Mouse (Mus musculus): ENCODE data around the gene Itsn2. TPM values are rescaled to one million over a fixed set of nuclear protein-coding genes. Genes with fewer than 3 reads are reported as not detected.
"Not testable (repeated sequence)": the region's sequence is repeated elsewhere in the genome, so short reads cannot be mapped to it uniquely, and the experiment has no call there.

Gene Itsn2
- total RNA-seq, 2 experiments from 2014 or later: 56.8 to 57.5 TPM

GRCm38 (mm10) chr12:4598666-4599428 is 6.4 kb downstream of the Itsn2 start:
- no peak for DNase-seq

GRCm38 (mm10) chr12:4599713-4600112 is 7.3 kb downstream of the Itsn2 start:
- DNase-seq: no peak

GRCm38 (mm10) chr12:4606625-4607024 is 14.2 kb downstream of the Itsn2 start:
- DNase-seq: no peak

GRCm38 (mm10) chr12:4614722-4615121 is 22.3 kb downstream of the Itsn2 start:
- DNase-seq: no peak

- no peak for DNase-seq
Observed at GRCm38 (mm10) chr12:4624201-4624600, 31.8 kb downstream of the Itsn2 start.

GRCm38 (mm10) chr12:4632957-4633356 is 40.5 kb downstream of the Itsn2 start:
- DNase-seq: no peak

- DNase-seq: no peak
Observed at GRCm38 (mm10) chr12:4638438-4638837, 46.0 kb downstream of the Itsn2 start.

- no peak for DNase-seq
Observed at GRCm38 (mm10) chr12:4640737-4641136, 48.3 kb downstream of the Itsn2 start.

GRCm38 (mm10) chr12:4656813-4657212 is 64.4 kb downstream of the Itsn2 start:
- no peak for DNase-seq

GRCm38 (mm10) chr12:4664929-4665674 is 72.7 kb downstream of the Itsn2 start:
- DNase-seq: peak; percentile 9 to 16

- peak in 1 of 2 experiments; percentile 18 for DNase-seq
Observed at GRCm38 (mm10) chr12:4665675-4666037, 73.2 kb downstream of the Itsn2 start.

GRCm38 (mm10) chr12:4676336-4676735 is 83.9 kb downstream of the Itsn2 start:
- DNase-seq: no peak

- DNase-seq: no peak
Observed at GRCm38 (mm10) chr12:4679971-4680370, 87.5 kb downstream of the Itsn2 start.

GRCm38 (mm10) chr12:4685441-4685840 is 93.0 kb downstream of the Itsn2 start:
- peak; percentile 14 to 20 for DNase-seq

GRCm38 (mm10) chr12:4688386-4688785 is 95.9 kb downstream of the Itsn2 start:
- DNase-seq: no peak

GRCm38 (mm10) chr12:4689341-4689740 is 96.9 kb downstream of the Itsn2 start:
- no peak for DNase-seq

- no peak for DNase-seq
Observed at GRCm38 (mm10) chr12:4691193-4691592, 98.8 kb downstream of the Itsn2 start.

- no peak for DNase-seq
Observed at GRCm38 (mm10) chr12:4694534-4694933, 102.1 kb downstream of the Itsn2 start.

- DNase-seq: not testable (repeated sequence)
Observed at GRCm38 (mm10) chr12:4705626-4706025, 113.2 kb downstream of the Itsn2 start.

- no peak for DNase-seq
Observed at GRCm38 (mm10) chr12:4706175-4706574, 113.7 kb downstream of the Itsn2 start.

- no peak for DNase-seq
Observed at GRCm38 (mm10) chr12:4706901-4707300, 114.5 kb downstream of the Itsn2 start.

GRCm38 (mm10) chr12:4707488-4708017 is 115.1 kb downstream of the Itsn2 start:
- no peak for DNase-seq

- DNase-seq: no peak
Observed at GRCm38 (mm10) chr12:4708296-4708695, 115.9 kb downstream of the Itsn2 start.
